Mouse (Mus musculus) left cerebral cortex, adult 11 months (tissue): ENCODE measurements around the gene Mast4.
"Not testable (repeated sequence)": the region's sequence is repeated elsewhere in the genome, so short reads cannot be mapped to it uniquely, and the experiment has no call there.

Experiments
- DNase-seq: peaks from one replicate; pipeline ENCODE4 v3.0.0; 2022; ENCODE audit warnings: low spot score

Mast4 gene

GRCm38 (mm10) chr13:102749891-102750290 is 584.4 kb downstream of the Mast4 start:
- no peak for DNase-seq

GRCm38 (mm10) chr13:102749194-102749593 is 585.1 kb downstream of the Mast4 start:
- no peak for DNase-seq

- peak; percentile 29 for DNase-seq
Observed at GRCm38 (mm10) chr13:102746803-102747561, 587.3 kb downstream of the Mast4 start.

- DNase-seq = peak; percentile 61
Observed at GRCm38 (mm10) chr13:102745626-102746342, 588.5 kb downstream of the Mast4 start.

- no peak for DNase-seq
Observed at GRCm38 (mm10) chr13:102745270-102745600, 589.1 kb downstream of the Mast4 start.

GRCm38 (mm10) chr13:102744481-102745269 is 589.6 kb downstream of the Mast4 start:
- DNase-seq = peak; percentile 40

- no peak for DNase-seq
Observed at GRCm38 (mm10) chr13:102739720-102740535, 594.4 kb downstream of the Mast4 start.

- DNase-seq = no peak
Observed at GRCm38 (mm10) chr13:102737811-102738210, 596.5 kb downstream of the Mast4 start.

- DNase-seq = no peak
Observed at GRCm38 (mm10) chr13:102733063-102733462, 601.2 kb downstream of the Mast4 start.

- not testable (repeated sequence) for DNase-seq
Observed at GRCm38 (mm10) chr13:102728951-102729350, 605.3 kb downstream of the Mast4 start.

- DNase-seq = no peak
Observed at GRCm38 (mm10) chr13:102728035-102728434, 606.3 kb downstream of the Mast4 start.

- no peak for DNase-seq
Observed at GRCm38 (mm10) chr13:102726876-102727275, 607.4 kb downstream of the Mast4 start.

- DNase-seq = no peak
Observed at GRCm38 (mm10) chr13:102725906-102726305, 608.4 kb downstream of the Mast4 start.

GRCm38 (mm10) chr13:102725416-102725815 is 608.9 kb downstream of the Mast4 start:
- DNase-seq = no peak

- DNase-seq = no peak
Observed at GRCm38 (mm10) chr13:102716973-102717372, 617.3 kb downstream of the Mast4 start.

GRCm38 (mm10) chr13:102700744-102701143 is 633.6 kb downstream of the Mast4 start:
- DNase-seq = no peak

- no peak for DNase-seq
Observed at GRCm38 (mm10) chr13:102700176-102700575, 634.1 kb downstream of the Mast4 start.

- DNase-seq = peak; percentile 26
Observed at GRCm38 (mm10) chr13:102698751-102699323, 635.5 kb downstream of the Mast4 start.

GRCm38 (mm10) chr13:102698335-102698734 is 636.0 kb downstream of the Mast4 start:
- DNase-seq = no peak

GRCm38 (mm10) chr13:102695121-102695905 is 639.0 kb downstream of the Mast4 start:
- no peak for DNase-seq

GRCm38 (mm10) chr13:102694154-102694553 is 640.1 kb downstream of the Mast4 start:
- DNase-seq = no peak
